Mouse (Mus musculus): ENCODE results near the gene Ciita.

Gene Ciita

DNA sequence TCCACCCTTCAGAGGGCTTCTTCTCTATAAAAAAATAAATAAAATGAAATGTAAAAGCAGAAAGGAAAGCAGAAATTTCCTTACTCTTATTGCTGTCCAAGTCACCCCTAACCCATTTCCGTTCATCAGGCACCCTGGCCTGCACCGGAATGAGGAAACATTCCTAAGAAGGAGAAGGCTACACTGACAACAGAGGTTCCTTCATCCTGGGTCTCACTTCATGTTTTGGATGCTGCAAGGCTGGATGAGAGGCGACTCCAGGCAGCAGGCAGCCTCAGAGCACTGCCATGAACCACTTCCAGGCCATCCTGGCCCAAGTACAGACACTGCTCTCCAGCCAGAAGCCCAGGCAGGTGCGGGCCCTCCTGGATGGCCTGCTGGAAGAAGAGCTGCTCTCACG is at the start of gene Ciita:
TSS of gene Ciita (plus strand) at position 203 of the 400 bp plus-strand sequence.
- no peak for DNase-seq

DNA sequence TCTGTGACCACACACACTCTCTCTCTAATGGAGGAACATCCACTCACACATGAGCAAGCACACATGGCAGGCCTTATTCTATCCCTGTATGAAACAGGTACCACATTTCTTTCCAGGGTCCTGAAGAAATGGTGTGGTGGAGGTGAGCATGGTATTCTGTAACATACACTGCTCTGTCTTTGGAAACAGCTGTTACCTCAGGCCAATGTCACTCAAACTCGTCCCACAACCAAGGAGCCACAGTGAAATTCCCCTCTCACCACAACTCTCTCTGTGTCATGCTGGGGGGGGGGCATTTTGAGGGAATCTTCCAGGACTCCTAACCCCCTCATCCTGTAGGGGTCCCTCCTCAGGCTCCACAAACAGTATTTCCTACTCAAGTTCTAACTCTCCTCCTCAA is 47.9 kb upstream of the Ciita start:
- DNase-seq, result no peak

- DNase-seq, result peak; percentile 44
These were observed 47.5 kb upstream of the Ciita start for GRCm38 (mm10) chr16:10432387-10432786.

GRCm38 (mm10) chr16:10433344-10433743 is 46.5 kb upstream of the Ciita start:
- DNase-seq, result no peak

DNA sequence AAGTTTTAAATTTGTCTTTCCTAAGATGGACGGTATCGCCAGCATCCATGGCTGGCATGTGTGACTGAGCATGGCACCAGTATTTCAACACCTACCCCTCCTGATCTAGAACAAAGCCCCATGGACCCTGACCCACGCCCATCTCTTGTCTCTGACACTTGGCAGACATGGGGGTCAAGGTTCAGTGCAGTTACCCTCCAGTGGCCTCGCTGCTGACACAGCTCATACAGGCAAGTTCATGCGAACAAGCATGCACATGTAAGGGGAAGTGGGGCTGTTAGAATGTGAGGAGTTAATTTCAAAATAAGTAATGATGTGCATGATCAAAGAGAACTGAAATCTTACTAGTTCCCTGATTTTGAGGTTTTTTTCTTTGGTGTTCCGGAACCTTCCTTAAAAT is 43.7 kb upstream of the Ciita start:
- DNase-seq, result no peak

DNA sequence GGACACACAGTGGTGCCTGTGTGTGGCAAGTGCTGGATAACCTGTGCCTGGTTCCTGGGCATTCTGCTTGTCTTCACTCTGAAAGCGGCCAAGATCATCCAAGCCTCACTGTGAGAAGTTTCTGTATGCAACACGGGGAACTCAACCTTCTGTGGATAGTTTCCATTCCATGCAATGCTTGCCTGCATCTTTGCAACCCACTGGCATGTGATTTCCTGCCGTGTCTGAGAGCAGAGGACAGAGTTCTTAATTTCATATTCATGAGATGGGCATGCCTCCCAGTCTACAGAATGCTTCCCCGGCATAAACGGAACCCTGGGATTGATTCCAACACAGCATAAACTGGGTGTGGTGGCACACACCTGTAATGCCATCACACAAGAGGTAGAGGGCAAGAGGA is 41.8 kb upstream of the Ciita start:
- no peak for DNase-seq

DNA sequence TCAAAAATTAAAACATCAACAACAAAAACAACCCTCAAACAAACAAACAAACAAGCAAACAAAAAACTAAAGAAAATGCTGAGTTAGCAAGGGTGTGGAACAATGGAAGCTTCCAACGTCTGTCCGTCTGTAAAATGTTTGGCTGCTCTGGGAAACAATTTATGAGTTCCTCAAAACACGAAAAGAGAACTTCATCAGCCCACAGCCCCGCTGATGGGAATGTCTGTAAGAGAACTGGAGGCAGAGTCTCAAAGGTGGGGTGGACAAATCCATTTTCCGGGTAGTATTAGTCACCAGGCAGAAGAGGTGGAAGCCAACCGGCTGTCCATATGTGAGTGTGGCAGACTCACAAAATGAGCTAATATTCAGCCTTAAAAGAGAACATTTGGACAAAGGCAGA is 38.5 kb upstream of the Ciita start:
- no peak for DNase-seq

DNA sequence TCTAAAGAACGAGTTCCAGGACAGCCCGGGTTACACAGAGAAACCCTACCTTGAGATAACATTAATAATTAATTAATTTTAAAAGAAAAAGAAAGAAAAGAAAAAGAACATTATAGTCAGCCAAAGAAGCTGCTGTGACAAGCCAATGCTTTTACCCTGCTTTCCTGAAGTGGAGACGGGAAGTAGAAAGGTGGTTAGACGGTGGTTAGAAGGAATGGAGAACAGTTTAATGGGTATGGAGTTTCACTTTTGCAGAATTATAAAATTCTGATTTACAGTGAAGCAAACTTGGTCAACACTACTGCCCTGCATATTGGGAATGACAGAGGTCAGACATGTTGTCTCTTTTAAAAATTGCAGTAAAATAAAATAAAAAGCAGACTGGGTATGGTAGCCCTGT is 38.1 kb upstream of the Ciita start:
- DNase-seq, result no peak

- no peak for DNase-seq
These were observed 36.1 kb upstream of the Ciita start for GRCm38 (mm10) chr16:10443723-10444122.

- DNase-seq, result no peak
These were observed 33.1 kb upstream of the Ciita start for GRCm38 (mm10) chr16:10446573-10447263.

DNA sequence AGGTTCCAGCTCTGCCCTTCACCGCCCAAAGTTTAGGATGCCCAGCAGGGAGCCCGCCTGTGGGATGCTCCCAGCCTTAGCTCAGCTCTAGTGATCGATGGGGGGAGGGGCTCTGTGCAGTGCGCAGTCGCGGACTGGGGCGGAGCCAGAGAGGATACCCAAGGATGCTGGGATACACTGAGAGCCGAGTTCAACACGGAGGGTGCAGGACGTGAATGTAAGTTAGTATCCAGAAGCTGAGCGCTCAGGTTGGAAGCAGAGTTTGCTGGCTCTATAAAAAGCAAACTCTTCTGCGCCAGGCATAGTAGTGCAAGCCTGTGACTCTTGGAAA is 32.6 kb upstream of the Ciita start, which contains the start of gene Tvp23a:
TSS of gene Tvp23a (minus strand) at position 99 of the 331 bp plus-strand sequence.
- peak; percentile 92 for DNase-seq

DNA sequence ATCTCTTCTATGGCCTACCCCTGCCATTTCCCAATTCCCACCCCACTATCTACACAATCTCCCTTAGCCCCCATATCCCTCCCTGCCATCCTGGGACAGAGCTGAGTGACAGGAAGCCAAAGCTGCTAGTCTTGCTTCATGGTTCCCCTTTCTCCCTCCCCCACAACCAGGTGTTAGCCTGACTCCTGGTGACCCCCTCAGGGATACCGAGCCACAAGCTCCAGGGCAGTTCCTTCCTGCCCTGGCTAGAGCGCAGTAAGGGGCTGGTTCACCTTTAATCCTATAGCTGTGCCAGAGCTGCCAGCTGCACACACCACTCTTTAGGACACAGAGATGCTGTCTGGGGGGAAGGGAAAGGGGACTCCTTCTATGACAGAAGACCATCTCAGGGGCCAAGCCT is 32.1 kb upstream of the Ciita start:
- DNase-seq, result no peak

DNA sequence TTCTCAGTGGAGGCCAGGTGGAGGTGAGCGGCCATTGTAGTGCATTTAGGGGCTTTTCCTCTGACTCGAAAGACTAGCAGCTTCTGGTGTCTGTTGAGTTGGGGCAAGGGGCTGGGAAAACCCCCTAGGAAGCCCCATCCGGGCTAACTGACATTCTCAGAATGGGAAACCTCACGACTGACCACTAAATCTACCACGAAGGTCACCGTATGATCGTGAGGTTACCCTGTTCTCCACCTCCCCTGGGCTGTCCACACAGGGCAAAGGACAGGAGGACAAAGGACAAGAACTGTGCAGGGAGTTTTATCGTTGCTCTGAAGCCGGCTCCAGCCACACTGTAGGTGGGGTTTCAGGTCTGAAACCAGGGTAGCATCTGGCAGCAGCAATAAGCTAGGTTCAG is 30.9 kb upstream of the Ciita start:
- DNase-seq, result no peak

GRCm38 (mm10) chr16:10451906-10452305 is 28.0 kb upstream of the Ciita start:
- DNase-seq, result no peak

DNA sequence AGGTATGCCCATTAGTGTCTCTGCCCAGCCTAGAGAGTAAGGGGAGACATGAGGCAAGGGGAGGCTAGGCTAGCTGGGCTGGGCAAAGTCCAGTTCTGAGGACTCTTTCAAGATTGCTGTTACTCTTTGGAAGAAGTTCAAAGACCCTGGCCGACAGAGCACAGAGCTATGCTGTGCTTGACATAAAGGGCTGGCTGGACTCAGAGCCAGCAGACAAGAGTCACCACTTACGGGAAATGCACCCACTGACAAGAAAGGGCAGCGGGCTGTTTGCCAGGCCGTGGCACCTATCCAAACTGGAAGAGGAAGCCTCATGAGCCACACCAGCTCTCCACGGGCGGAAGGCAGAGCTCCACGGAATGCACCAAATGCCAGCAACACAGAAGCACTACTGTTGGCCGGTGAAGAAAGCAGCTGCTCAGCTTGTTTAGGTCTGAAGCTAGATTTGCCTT is 27.4 kb upstream of the Ciita start:
- DNase-seq, result peak; percentile 54

- DNase-seq, result no peak
These were observed 25.8 kb upstream of the Ciita start for GRCm38 (mm10) chr16:10453872-10454582.

DNA sequence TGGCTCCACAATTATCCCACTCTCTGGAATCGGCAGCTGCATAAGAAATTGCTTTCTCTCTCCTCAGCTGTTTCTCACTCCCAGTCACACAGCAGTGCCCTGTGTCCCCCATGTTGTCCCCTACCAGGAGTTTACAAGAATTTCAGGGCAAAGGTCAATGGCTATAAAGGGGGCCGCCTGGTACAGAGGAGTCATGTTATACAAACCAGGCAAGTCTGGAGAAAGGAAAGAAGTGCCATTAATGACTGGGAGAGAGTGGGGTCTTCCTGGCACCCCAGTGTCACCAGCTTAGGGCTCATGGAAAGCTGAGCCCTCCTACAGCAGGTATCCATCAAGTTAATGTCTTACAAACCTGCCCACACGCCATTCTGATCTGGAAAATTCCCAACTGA is 25.3 kb upstream of the Ciita start:
- DNase-seq, result no peak

- DNase-seq, result no peak
These were observed 19.7 kb upstream of the Ciita start for GRCm38 (mm10) chr16:10460188-10460587.

DNA sequence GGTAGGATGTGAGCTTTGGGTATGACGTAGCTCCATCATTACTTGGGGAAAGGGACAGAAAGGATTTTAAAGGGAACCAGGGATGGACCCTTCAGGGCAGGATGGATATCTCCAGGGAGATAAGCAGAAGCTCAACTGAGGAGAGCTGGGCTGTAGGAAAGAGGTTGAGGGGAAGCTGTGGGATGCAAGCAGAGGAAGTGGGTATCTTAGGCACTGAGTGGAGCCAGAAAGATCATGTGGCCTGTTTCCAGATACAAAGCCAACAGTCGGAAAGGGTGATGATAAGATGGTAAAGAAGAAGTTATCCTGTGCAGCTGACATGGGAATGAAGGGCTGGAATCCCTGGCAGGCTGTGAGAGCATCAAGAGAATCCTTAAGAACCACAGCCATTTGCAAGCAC is 18.7 kb upstream of the Ciita start:
- no peak for DNase-seq

DNA sequence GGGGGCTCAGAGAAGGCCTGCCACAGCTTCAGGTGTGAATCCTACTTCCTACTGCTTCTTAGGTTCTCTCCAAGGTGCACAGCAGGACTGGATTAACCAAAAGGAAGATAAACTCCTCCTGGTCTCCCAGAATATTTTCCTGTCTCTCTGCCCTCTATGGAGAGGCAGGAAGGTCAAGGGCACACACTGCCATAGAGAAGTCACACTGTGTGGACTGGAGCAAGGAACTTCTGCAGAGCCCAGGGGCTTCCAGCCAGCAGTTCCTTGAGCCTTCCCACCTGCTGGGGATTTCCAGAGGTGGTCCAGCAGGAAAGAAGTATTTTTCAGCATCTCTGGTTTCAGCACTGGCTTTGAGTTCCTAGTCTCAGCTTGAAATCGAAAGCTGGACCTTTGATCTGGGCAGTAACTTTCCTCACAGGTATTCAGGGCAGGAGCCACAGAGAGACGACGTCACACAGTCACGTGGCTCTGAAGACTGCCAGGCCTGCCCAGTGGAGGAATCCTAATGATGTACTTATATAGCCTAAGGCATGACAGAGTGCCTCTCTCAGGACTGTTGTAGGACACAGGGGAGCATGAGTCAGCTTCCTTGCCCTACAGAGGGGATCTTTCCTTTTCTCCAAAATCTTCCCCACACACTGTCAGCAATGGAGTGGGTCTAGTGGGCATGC is 14.7 kb upstream of the Ciita start:
- DNase-seq, result no peak

GRCm38 (mm10) chr16:10467391-10468107 is 12.3 kb upstream of the Ciita start:
- no peak for DNase-seq

- DNase-seq, result no peak
These were observed 11.7 kb upstream of the Ciita start for GRCm38 (mm10) chr16:10468201-10468600.

DNA sequence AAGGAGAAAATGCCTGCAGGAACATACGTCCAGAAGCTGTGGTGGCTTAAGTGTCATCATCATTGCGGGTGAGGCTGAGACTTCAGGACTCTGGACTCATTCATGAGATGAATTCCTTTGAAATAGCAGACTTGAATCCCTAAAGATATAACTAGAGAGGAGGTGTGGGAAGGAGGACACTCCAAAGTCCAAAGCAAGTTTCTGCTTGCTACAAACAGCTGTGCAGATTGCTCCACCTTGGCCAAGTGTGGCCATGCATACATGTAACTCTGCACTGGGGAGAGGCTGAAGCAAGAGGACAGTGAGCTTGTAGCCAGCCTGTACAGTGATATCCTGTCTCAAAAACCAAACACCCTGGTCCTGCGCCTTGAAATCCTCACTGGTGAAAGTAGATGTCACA is 7.9 kb upstream of the Ciita start:
- no peak for DNase-seq
